Mouse (Mus musculus): ENCODE measurements around the gene Mapkapk2. TPM values are rescaled to one million over a fixed set of nuclear protein-coding genes. Genes with fewer than 3 reads are reported as not detected.
A peak's percentile ranks its signal among the peaks of the same experiment; 100 is the strongest.

Gene Mapkapk2
- polyA plus RNA-seq, 1 experiment: 120 TPM

GRCm38 (mm10) chr1:131085957-131086739, 11.5 kb downstream of the Mapkapk2 start:
- Histone ChIP-seq H3K4me1 (ENCODE audit: control insufficient read depth, insufficient read depth, low read length) (peaks cover 63% of the 10 kb centered on the region), H3K4me3 (replicated peaks; ENCODE audit: extremely low read depth, low read depth, low read length) (no peak overlapping the region)
- TF ChIP-seq POLR2A (IDR thresholded peaks at IDR 0.05; ENCODE audit: borderline replicate concordance, extremely low read depth, low read depth, low read length) (no peak), CTCF (IDR thresholded peaks at IDR 0.05; ENCODE audit: insufficient read depth, low read length) (no peak)
- DNase-seq: no peak
- WGBS: 46% methylated on average over 4 of the region's 4 CpGs

GRCm38 (mm10) chr1:131085272-131085671, 12.4 kb downstream of the Mapkapk2 start:
- Histone ChIP-seq H3K4me1 (ENCODE audit: control insufficient read depth, insufficient read depth, low read length) (peaks cover 57% of the 10 kb centered on the region), H3K4me3 (replicated peaks; ENCODE audit: extremely low read depth, low read depth, low read length) (no peak overlapping the region)
- DNase-seq: no peak
- TF ChIP-seq POLR2A (IDR thresholded peaks at IDR 0.05; ENCODE audit: borderline replicate concordance, extremely low read depth, low read depth, low read length): no peak
- TF ChIP-seq CTCF (IDR thresholded peaks at IDR 0.05; ENCODE audit: insufficient read depth, low read length): no peak
- WGBS: 54% methylated on average over 3 of the region's 3 CpGs

GRCm38 (mm10) chr1:131084289-131084688, 13.3 kb downstream of the Mapkapk2 start:
- 18% methylated on average over 8 of the region's 8 CpGs for WGBS
- no peak for TF ChIP-seq CTCF (IDR thresholded peaks at IDR 0.05; ENCODE audit: insufficient read depth, low read length)
- no peak for TF ChIP-seq POLR2A (IDR thresholded peaks at IDR 0.05; ENCODE audit: borderline replicate concordance, extremely low read depth, low read depth, low read length)
- no peak for DNase-seq
- Histone ChIP-seq H3K4me3 (replicated peaks; ENCODE audit: extremely low read depth, low read depth, low read length) (no peak overlapping the region), H3K4me1 (ENCODE audit: control insufficient read depth, insufficient read depth, low read length) (peaks cover 56% of the 10 kb centered on the region)

- no peak for TF ChIP-seq CTCF (IDR thresholded peaks at IDR 0.05; ENCODE audit: insufficient read depth, low read length)
- TF ChIP-seq POLR2A (IDR thresholded peaks at IDR 0.05; ENCODE audit: borderline replicate concordance, extremely low read depth, low read depth, low read length): no peak
- no peak for DNase-seq
- peaks cover 56% of the 10 kb centered on the region for H3K4me1 ChIP-seq (ENCODE audit: control insufficient read depth, insufficient read depth, low read length)
- WGBS: 8% methylated on average over 4 of the region's 4 CpGs
- H3K4me3 ChIP-seq (replicated peaks; ENCODE audit: extremely low read depth, low read depth, low read length): no peak overlapping the region
Observed at GRCm38 (mm10) chr1:131083609-131084008, 14.0 kb downstream of the Mapkapk2 start.

GRCm38 (mm10) chr1:131083122-131083521, 14.5 kb downstream of the Mapkapk2 start:
- H3K4me1 ChIP-seq (ENCODE audit: control insufficient read depth, insufficient read depth, low read length): peaks cover 53% of the 10 kb centered on the region
- DNase-seq: no peak
- WGBS: 60% methylated on average over 5 of the region's 5 CpGs
- no peak overlapping the region for H3K4me3 ChIP-seq (replicated peaks; ENCODE audit: extremely low read depth, low read depth, low read length)
- TF ChIP-seq POLR2A (IDR thresholded peaks at IDR 0.05; ENCODE audit: borderline replicate concordance, extremely low read depth, low read depth, low read length) (no peak), CTCF (IDR thresholded peaks at IDR 0.05; ENCODE audit: insufficient read depth, low read length) (no peak)

- 59% methylated on average over 1 of the region's 1 CpGs for WGBS
- no peak for TF ChIP-seq CTCF (IDR thresholded peaks at IDR 0.05; ENCODE audit: insufficient read depth, low read length)
- TF ChIP-seq POLR2A (IDR thresholded peaks at IDR 0.05; ENCODE audit: borderline replicate concordance, extremely low read depth, low read depth, low read length): no peak
- Histone ChIP-seq H3K4me3 (replicated peaks; ENCODE audit: extremely low read depth, low read depth, low read length) (no peak overlapping the region), H3K4me1 (ENCODE audit: control insufficient read depth, insufficient read depth, low read length) (peaks cover 42% of the 10 kb centered on the region)
- DNase-seq: no peak
Observed at GRCm38 (mm10) chr1:131080686-131081085, 16.9 kb downstream of the Mapkapk2 start.

GRCm38 (mm10) chr1:131079762-131080161, 17.9 kb downstream of the Mapkapk2 start:
- TF ChIP-seq POLR2A (IDR thresholded peaks at IDR 0.05; ENCODE audit: borderline replicate concordance, extremely low read depth, low read depth, low read length) (no peak), CTCF (IDR thresholded peaks at IDR 0.05; ENCODE audit: insufficient read depth, low read length) (peak; percentile 6; the same call in 1 of the 2 replicates)

GRCm38 (mm10) chr1:131078761-131079330, 18.8 kb downstream of the Mapkapk2 start:
- no peak for TF ChIP-seq CTCF (IDR thresholded peaks at IDR 0.05; ENCODE audit: insufficient read depth, low read length)
- TF ChIP-seq POLR2A (IDR thresholded peaks at IDR 0.05; ENCODE audit: borderline replicate concordance, extremely low read depth, low read depth, low read length): no peak
- DNase-seq: no peak
- peaks cover 48% of the 10 kb centered on the region for H3K4me1 ChIP-seq (ENCODE audit: control insufficient read depth, insufficient read depth, low read length)
- 65% methylated on average over 3 of the region's 3 CpGs for WGBS
- H3K4me3 ChIP-seq (replicated peaks; ENCODE audit: extremely low read depth, low read depth, low read length): no peak overlapping the region

More at GRCm38 (mm10) chr1:131079762-131080161, 17.9 kb downstream of the Mapkapk2 start:
- Histone ChIP-seq H3K4me3 (replicated peaks; ENCODE audit: extremely low read depth, low read depth, low read length) (no peak overlapping the region), H3K4me1 (ENCODE audit: control insufficient read depth, insufficient read depth, low read length) (peaks cover 44% of the 10 kb centered on the region)
- WGBS: 39% methylated on average over 4 of the region's 4 CpGs
- DNase-seq: no peak

- no peak overlapping the region for H3K4me3 ChIP-seq (replicated peaks; ENCODE audit: extremely low read depth, low read depth, low read length)
- DNase-seq: no peak
- TF ChIP-seq POLR2A (IDR thresholded peaks at IDR 0.05; ENCODE audit: borderline replicate concordance, extremely low read depth, low read depth, low read length): no peak
- TF ChIP-seq CTCF (IDR thresholded peaks at IDR 0.05; ENCODE audit: insufficient read depth, low read length): no peak
- H3K4me1 ChIP-seq (ENCODE audit: control insufficient read depth, insufficient read depth, low read length): peaks cover 37% of the 10 kb centered on the region
- 63% methylated on average over 7 of the region's 7 CpGs for whole genome bisulfite sequencing
Observed at GRCm38 (mm10) chr1:131075098-131075791, 22.4 kb downstream of the Mapkapk2 start.
